Mouse (Mus musculus) heart, adult 2 months (tissue): Measurements from ENCODE around the gene Olfr1443. TPM values are rescaled to one million over a fixed set of nuclear protein-coding genes. Genes with fewer than 3 reads are reported as not detected.
"Not testable (repeated sequence)": the region's sequence is repeated elsewhere in the genome, so short reads cannot be mapped to it uniquely, and the experiment has no call there.

Experiments used
- DNase-seq, 2 experiments: peaks; one replicate each; pipeline ENCODE4 v3.0.0; 2021
- H3K27ac ChIP-seq: fragments of 200-600 bp; 2 replicates; pipeline ENCODE4 v1.8.1; 2022
- H3K27me3 ChIP-seq: fragments of 200-500 bp; 2 replicates; pipeline ENCODE4 v1.6.1; 2012; ENCODE audit warnings: mild to moderate bottlenecking, low read length, inconsistent platforms, mixed read lengths; ENCODE audit not compliant: control insufficient read depth, insufficient read depth
- H3K36me3 ChIP-seq: fragments of 200-500 bp; 2 replicates; pipeline ENCODE4 v1.6.1; 2012; ENCODE audit warnings: low read length, inconsistent platforms; ENCODE audit not compliant: control insufficient read depth, insufficient read depth
- H3K4me1 ChIP-seq: fragments of 200-500 bp; 2 replicates; pipeline ENCODE4 v1.6.1; 2011; ENCODE audit warnings: low read length; ENCODE audit not compliant: control insufficient read depth, insufficient read depth
- H3K4me3 ChIP-seq: fragments of 200-600 bp; 2 replicates; pipeline ENCODE4 v1.8.1; 2022
- H3K79me2 ChIP-seq: fragments of 200-500 bp; replicated peaks from 2 replicates; pipeline ENCODE4 v1.6.1; 2012; ENCODE audit warnings: mild to moderate bottlenecking, inconsistent platforms, low read length, moderate library complexity, mixed read lengths; ENCODE audit not compliant: control insufficient read depth, insufficient read depth
- H3K9ac ChIP-seq: fragments of 200-500 bp; 2 replicates; pipeline ENCODE4 v1.6.1; 2012; ENCODE audit warnings: low read depth, mild to moderate bottlenecking, control low read depth, inconsistent platforms, low read length, mixed read lengths
- CTCF ChIP-seq: fragments of 200-600 bp; IDR thresholded peaks from 2 replicates; pipeline ENCODE4 v1.8.1; 2022; ENCODE audit warnings: antibody characterized with exemption, mild to moderate bottlenecking, moderate library complexity
- EP300 ChIP-seq: fragments of 200-500 bp; IDR thresholded peaks from 2 replicates; pipeline ENCODE4 v1.6.1; 2011; ENCODE audit warnings: low read depth, low read length, control low read depth; ENCODE audit not compliant: insufficient read depth
- POLR2A ChIP-seq: fragments of 200-500 bp; IDR thresholded peaks from 2 replicates; pipeline ENCODE4 v1.6.1; 2011; ENCODE audit warnings: mild to moderate bottlenecking, low read depth, low read length, control low read depth; ENCODE audit not compliant: insufficient read depth
- WGBS: fragments of 180-500 bp; shearing (Covaris S2); methylation state at CpG from one replicate; pipeline ENCODE4 v1.1.7; 2018; 5-methylcytosine and 5-hydroxymethylcytosine counted together
- intact Hi-C: fragments of 180-260 bp; cut with DNase I; formaldehyde crosslinking; loops from one replicate; pipeline ENCODE4 v1.15.1; 2025
- polyA plus RNA-seq: library from polyadenylated mRNA; depleted of rRNA; stranded (reverse); fragments of >200 nt; gene quantifications from 2 replicates; pipeline ENCODE4 v1.2.3, GENCODE M21; 2012
- total RNA-seq, 2 experiments: library from RNA; stranded (reverse); gene quantifications; 2 replicates each; pipeline ENCODE4 v1.2.3; 2021

Gene Olfr1443
- total and polyA plus RNA-seq, 3 experiments = not detected

DNA sequence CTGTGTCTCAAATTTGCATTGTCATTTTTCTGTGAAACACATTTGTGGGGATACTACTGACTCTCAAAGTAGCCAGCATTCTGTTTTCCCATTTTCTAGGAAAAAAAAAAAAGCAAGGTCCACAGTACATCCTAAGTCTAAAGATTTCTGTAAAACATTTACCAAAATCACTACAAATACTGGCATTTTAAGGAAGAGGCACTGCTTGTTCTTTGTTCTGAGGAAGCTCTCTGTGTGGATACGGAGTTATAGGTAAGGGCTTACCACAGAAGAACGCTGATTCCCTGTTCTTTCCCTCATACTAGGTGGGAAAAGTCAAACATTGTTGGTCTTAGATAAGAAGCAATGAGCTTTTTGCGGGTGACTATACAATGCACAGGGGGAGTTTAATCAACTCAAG is 17.7 kb downstream of the Olfr1443 start, which contains the start of gene Keg1:
TSS of gene Keg1 (plus strand) at position 197 of the 400 bp plus-strand sequence.
- no peak for DNase-seq
- Histone ChIP-seq H3K4me1 (no peaks in the 10 kb centered on the region), H3K4me3 (no peak within 1 kb of the TSS), H3K27me3 (no peaks in the 10 kb centered on the region), H3K36me3 (no peaks in the 10 kb centered on the region), H3K79me2 (no peaks in the 10 kb centered on the region), H3K9ac (no peak within 1 kb of the TSS), H3K27ac (no peak within 1 kb of the TSS)
- intact Hi-C loops = no loop called here
- no peak for TF ChIP-seq EP300
- TF ChIP-seq CTCF = no peak
- TF ChIP-seq POLR2A = no peak
- WGBS = 66% methylated on average over 3 of the region's 3 CpGs

DNA sequence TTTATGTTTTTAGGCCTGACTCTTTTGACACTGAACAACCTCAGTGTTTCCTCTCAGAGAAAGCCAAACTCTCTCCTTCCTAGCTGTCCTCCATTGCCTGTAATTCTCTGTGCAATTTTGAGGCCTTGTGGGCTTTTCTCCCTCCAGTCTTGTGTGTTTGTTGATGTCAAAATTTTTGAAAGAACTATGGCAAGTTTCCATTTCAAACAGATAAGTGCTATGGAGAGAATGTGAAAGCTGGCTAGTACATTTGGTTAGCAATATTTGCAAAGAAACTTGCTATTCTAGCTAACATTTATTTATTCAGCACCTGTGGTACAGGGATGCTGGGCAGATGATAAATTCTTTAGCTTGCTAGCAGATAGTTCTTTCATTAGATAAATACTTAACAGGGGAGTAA is 18.3 kb downstream of the Olfr1443 start:
- intact Hi-C loops = no loop called here
- H3K27ac ChIP-seq = no peak overlapping the region
- DNase-seq = no peak
- H3K27me3 ChIP-seq = no peaks in the 10 kb centered on the region
- no peak overlapping the region for H3K9ac ChIP-seq
- H3K4me1 ChIP-seq = no peaks in the 10 kb centered on the region
- TF ChIP-seq CTCF (no peak), EP300 (no peak), POLR2A (no peak)
- no peaks in the 10 kb centered on the region for H3K79me2 ChIP-seq
- H3K4me3 ChIP-seq = no peak overlapping the region
- no peaks in the 10 kb centered on the region for H3K36me3 ChIP-seq

DNA sequence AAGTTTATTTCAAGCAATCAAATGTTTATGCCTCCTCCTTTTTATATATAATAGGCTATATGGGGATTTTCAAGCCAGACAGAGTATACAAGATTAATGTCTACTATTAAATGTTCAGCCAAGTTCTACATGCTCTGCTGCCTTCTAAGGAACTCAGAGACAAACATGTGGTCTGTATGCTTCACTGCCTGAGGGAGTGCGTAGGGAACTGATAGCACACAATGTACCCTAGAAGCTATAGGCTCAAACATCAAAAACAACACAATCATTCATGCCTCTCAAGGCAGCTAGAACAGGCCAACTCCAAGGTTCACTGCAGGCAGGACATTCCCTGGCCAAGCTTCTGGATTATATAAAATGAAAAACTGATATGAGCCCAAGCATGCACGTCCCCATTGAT is 30.5 kb downstream of the Olfr1443 start:
- WGBS = 68% methylated on average over 2 of the region's 2 CpGs
- Histone ChIP-seq H3K9ac (no peak overlapping the region), H3K79me2 (no peaks in the 10 kb centered on the region), H3K4me3 (no peak overlapping the region), H3K27me3 (no peaks in the 10 kb centered on the region), H3K36me3 (no peaks in the 10 kb centered on the region), H3K4me1 (no peaks in the 10 kb centered on the region), H3K27ac (no peak overlapping the region)
- no peak for DNase-seq
- intact Hi-C loops = no loop called here
- TF ChIP-seq CTCF (no peak), POLR2A (no peak)

DNA sequence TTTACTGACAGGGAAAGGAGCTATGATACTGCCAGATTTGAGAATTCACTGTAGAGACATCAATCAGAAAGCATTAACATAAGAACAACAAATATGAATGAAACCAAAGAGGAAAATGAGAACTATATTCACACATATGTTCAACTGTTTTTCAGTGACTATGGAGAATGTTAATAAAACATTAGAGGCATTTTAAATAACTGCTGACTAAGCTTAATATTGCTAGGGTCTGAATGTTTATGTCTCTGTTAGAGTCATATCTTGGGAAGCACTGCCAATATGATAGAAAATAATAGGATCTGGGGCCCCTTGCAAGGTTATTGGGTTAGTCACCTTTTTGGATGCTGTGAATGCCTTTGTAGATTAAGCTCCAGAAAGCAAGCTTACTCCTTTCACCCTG is 31.1 kb downstream of the Olfr1443 start:
- no peaks in the 10 kb centered on the region for H3K27me3 ChIP-seq
- TF ChIP-seq POLR2A (no peak), CTCF (no peak), EP300 (no peak)

DNA sequence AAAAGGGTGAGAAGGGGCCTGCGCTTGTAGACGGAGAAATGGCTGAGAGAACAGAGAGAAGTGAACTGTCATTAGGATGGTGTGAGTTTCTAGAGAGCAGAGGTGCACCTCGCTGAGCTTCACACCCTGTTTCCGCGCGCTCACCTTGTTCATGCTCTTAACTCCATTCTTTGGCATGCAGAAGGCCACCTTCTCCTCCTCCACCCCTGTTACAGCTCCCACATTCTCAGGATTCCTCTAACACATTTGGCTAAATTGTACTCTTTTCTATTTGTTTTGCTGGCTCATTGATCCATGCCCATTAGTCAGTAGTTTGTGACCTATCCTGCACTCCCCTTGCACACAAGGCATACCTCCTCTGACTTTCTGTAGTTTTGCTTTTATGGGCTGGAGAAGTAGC is 41.3 kb downstream of the Olfr1443 start:
- Histone ChIP-seq H3K27ac (no peak overlapping the region), H3K4me3 (no peak overlapping the region), H3K79me2 (no peaks in the 10 kb centered on the region), H3K27me3 (no peaks in the 10 kb centered on the region), H3K4me1 (no peaks in the 10 kb centered on the region), H3K9ac (no peak overlapping the region), H3K36me3 (no peaks in the 10 kb centered on the region)
- 79% methylated on average over 6 of the region's 6 CpGs for WGBS
- TF ChIP-seq POLR2A (no peak), CTCF (no peak)
- DNase-seq = no peak
- intact Hi-C loops = no loop called here

More for the DNA sequence above, 31.1 kb downstream of the Olfr1443 start:
- Histone ChIP-seq H3K27ac (no peak overlapping the region), H3K36me3 (no peaks in the 10 kb centered on the region), H3K79me2 (no peaks in the 10 kb centered on the region), H3K4me3 (no peak overlapping the region), H3K9ac (no peak overlapping the region), H3K4me1 (no peaks in the 10 kb centered on the region)
- DNase-seq = no peak
- intact Hi-C loops = no loop called here

DNA sequence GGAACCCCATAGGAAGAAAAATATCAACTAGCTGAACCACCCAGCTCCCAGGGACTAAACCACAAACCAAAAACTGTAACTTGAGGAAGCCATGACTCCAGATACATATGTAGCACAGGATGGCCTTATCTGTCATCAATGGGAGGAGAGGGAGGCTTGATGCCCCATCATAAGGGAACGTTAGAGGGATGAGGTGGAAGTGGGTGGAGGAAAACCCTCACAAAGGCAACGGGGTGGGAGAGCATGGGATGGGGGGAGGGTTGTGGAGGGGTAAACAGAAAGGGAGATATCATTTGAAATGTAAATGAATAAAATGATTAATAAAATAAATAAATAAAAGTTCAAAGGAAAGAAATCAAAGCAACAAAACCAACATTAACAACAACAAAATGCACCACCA is 42.6 kb downstream of the Olfr1443 start:
- TF ChIP-seq POLR2A = no peak
- no peak for TF ChIP-seq EP300
- no peak for TF ChIP-seq CTCF
- H3K9ac ChIP-seq = no peak overlapping the region
- H3K4me3 ChIP-seq = no peak overlapping the region
- H3K27me3 ChIP-seq = no peaks in the 10 kb centered on the region
- no peaks in the 10 kb centered on the region for H3K36me3 ChIP-seq
- 30% methylated on average over 2 of the region's 2 CpGs for WGBS
- H3K4me1 ChIP-seq = no peaks in the 10 kb centered on the region
- no peak for DNase-seq
- H3K27ac ChIP-seq = no peak overlapping the region
- H3K79me2 ChIP-seq = no peaks in the 10 kb centered on the region
- intact Hi-C loops = no loop called here

DNA sequence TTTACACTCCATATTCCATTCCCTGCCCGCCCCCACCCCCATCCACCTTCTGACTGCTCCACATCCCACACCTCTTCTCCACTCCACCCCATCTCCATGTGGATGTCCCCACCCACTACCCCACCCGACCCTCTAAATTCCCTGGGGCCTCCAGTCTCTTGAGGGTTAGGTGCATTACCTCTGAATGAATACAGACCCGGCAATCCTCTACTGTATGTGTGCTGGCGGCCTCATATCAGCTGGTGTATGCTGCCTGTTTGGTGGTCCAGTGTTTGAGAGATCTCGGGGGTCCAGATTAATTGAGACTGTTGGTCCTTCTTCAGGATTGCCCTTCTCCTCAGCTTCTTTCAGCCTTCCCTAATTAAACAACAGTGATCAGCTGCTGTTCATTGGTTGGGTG is 43.0 kb downstream of the Olfr1443 start:
- H3K27ac ChIP-seq, DNase-seq, H3K27me3 ChIP-seq, intact Hi-C loops, H3K4me1 ChIP-seq, H3K4me3 ChIP-seq, H3K36me3 ChIP-seq, H3K9ac ChIP-seq, H3K79me2 ChIP-seq: not testable (repeated sequence)
- WGBS = 85% methylated on average over 5 of the region's 5 CpGs

DNA sequence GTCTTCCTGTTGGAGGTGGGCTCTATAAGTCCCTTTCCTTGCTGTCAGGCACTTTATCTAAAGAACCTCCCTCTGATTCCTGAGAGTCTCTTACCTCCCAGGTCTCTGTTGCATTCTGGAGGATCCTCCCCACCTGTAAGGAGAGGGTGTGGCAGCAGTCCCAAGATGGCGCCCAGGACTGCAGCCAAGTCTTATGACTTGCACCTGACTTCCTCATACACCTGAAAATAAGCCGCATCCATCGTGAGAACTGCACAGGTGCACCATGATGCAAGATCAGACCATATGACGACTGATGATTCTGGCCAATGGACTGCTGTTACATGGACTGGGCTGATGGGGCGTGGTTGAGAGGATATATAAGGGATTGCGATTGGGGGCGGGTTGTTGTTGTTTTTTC is 43.7 kb downstream of the Olfr1443 start:
- H3K9ac ChIP-seq, H3K36me3 ChIP-seq, H3K27me3 ChIP-seq, DNase-seq, H3K79me2 ChIP-seq, H3K4me3 ChIP-seq, H3K27ac ChIP-seq, intact Hi-C loops, H3K4me1 ChIP-seq: not testable (repeated sequence)
- WGBS = 89% methylated on average over 7 of the region's 7 CpGs
